Mouse (Mus musculus) stomach, postnatal 0 days (tissue): ENCODE data around the gene Tie1. TPM values are rescaled to one million over a fixed set of nuclear protein-coding genes. Genes with fewer than 3 reads are reported as not detected.

Experiments used
- ATAC-seq: fragments of 200-750 bp; cut with Nextera tagmentation; 2 replicates; pipeline ENCODE4 v1.8.0; 2017; ENCODE audit not compliant: low FRiP score, low TSS enrichment
- DNase-seq: peaks from one replicate; pipeline ENCODE4 v3.0.0-alpha.2; 2016; ENCODE audit warnings: low spot score
- H3K27ac ChIP-seq: fragments of 300-500 bp; sonication (generic); replicated peaks from 2 replicates; pipeline ENCODE4 v1.5.1; 2014; ENCODE audit warnings: mild to moderate bottlenecking, control low read depth
- H3K27me3 ChIP-seq: fragments of 300-500 bp; sonication (generic); 2 replicates; pipeline ENCODE4 v1.6.1; 2014; ENCODE audit warnings: low read length; ENCODE audit not compliant: control insufficient read depth, insufficient read depth
- H3K36me3 ChIP-seq: fragments of 300-500 bp; sonication (generic); 2 replicates; pipeline ENCODE4 v1.6.1; 2014; ENCODE audit warnings: low read length, mixed read lengths; ENCODE audit not compliant: control insufficient read depth, insufficient read depth
- H3K4me1 ChIP-seq: fragments of 300-500 bp; sonication (generic); replicated peaks from 2 replicates; pipeline ENCODE4 v1.6.1; 2014; ENCODE audit warnings: antibody characterized with exemption; ENCODE audit not compliant: control insufficient read depth, insufficient read depth
- H3K4me2 ChIP-seq: fragments of 300-500 bp; sonication (generic); replicated peaks from 2 replicates; pipeline ENCODE4 v1.6.1; 2014; ENCODE audit warnings: low read depth, mild to moderate bottlenecking, control low read depth, moderate library complexity
- H3K4me3 ChIP-seq: fragments of 300-500 bp; sonication (generic); 2 replicates; pipeline ENCODE4 v1.5.1; 2014; ENCODE audit warnings: low read depth, low read length, control low read depth
- H3K9ac ChIP-seq: fragments of 300-500 bp; sonication (generic); 2 replicates; pipeline ENCODE4 v1.6.1; 2014; ENCODE audit warnings: mild to moderate bottlenecking, low read length, control low read depth, mixed read lengths
- H3K9me3 ChIP-seq: fragments of 300-500 bp; sonication (generic); 2 replicates; pipeline ENCODE4 v1.6.1; 2016; ENCODE audit warnings: low read length; ENCODE audit not compliant: control insufficient read depth
- CTCF ChIP-seq: IDR thresholded peaks from 2 replicates; pipeline ENCODE4 v1.5.1; 2016; ENCODE audit warnings: antibody characterized with exemption, low read depth, mild to moderate bottlenecking, moderate library complexity
- EP300 ChIP-seq: optimal IDR thresholded peaks from 2 replicates; pipeline ENCODE3; 2016; ENCODE audit warnings: antibody characterized with exemption
- WGBS: fragments of 180-500 bp; shearing (Covaris S2); extraction: QIAGEN DNeasy Blood & Tissue Kit; methylation state at CpG from one replicate; pipeline ENCODE4 v1.1.7; 2014; 5-methylcytosine and 5-hydroxymethylcytosine counted together
- polyA plus RNA-seq: library from polyadenylated mRNA; unstranded; fragments of >200 nt; fragmentation: Nextera tagmentation; extraction: Ambion mirVana; gene quantifications from 2 replicates; pipeline ENCODE4 v1.2.1, GENCODE M21; 2015

The Tie1 gene
- polyA plus RNA-seq, 1 experiment from 2014 or later: 9.2 TPM

- H3K36me3 ChIP-seq: no peaks in the 10 kb centered on the region
- DNase-seq (no peak), ATAC-seq (no peak)
- no peak overlapping the region for H3K4me2 ChIP-seq
- TF ChIP-seq EP300 (no peak), CTCF (no peak)
- H3K4me1 ChIP-seq: no peaks in the 10 kb centered on the region
- H3K9ac ChIP-seq: no peak overlapping the region
- no peaks in the 10 kb centered on the region for H3K27me3 ChIP-seq
- no peaks in the 10 kb centered on the region for H3K9me3 ChIP-seq
- 57% methylated on average over 10 of the region's 10 CpGs for WGBS
- H3K4me3 ChIP-seq: no peak overlapping the region
- peak overlapping the region; percentile 31; the same call in 1 of the 2 replicates for H3K27ac ChIP-seq
Measured at GRCm38 (mm10) chr4:118445088-118445487, 44.8 kb downstream of the Tie1 start.

DNA sequence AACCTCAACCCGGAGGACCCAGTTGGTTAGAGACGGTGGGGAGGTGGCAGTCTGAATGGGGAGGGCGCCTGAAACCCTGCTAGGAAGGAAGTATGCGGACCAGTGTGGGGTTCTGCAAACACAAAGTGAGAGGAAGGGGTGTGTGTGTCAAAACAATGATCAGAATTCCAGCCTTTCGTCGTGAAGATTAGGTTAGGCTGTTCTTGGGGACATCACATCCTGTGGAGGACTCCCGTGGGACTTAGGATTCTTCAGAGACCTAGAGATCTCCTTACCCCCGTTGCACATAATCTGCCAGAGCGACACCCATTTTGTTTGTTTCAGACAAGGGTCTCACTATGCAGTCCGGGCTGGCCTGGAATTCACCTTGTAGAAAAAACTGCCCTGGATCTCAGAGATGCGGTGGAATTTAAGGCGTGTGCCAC is 52.0 kb downstream of the Tie1 start:
- Histone ChIP-seq H3K9ac (peak overlapping the region; percentile 64), H3K4me3 (peak overlapping the region; percentile 52), H3K4me1 (peaks cover 7% of the 10 kb centered on the region; the same call in 1 of the 2 replicates), H3K27me3 (no peaks in the 10 kb centered on the region), H3K36me3 (no peaks in the 10 kb centered on the region; the same call in 1 of the 2 replicates), H3K4me2 (peak overlapping the region; percentile 55), H3K27ac (peak overlapping the region; percentile 88), H3K9me3 (no peaks in the 10 kb centered on the region)
- no peak for TF ChIP-seq EP300
- TF ChIP-seq CTCF: no peak
- WGBS: 5% methylated on average over 12 of the region's 12 CpGs
- ATAC-seq (no peak), DNase-seq (no peak)

GRCm38 (mm10) chr4:118436820-118437603 is 52.8 kb downstream of the Tie1 start, which contains the start of gene Cdc20:
TSS of gene Cdc20 (minus strand) at chr4:118437352.
- no peaks in the 10 kb centered on the region for H3K27me3 ChIP-seq
- peak within 1 kb of the TSS; percentile 90 for H3K4me2 ChIP-seq
- peak; percentile 4; the same call in 1 of the 2 replicates for TF ChIP-seq CTCF
- peak; percentile 90 for TF ChIP-seq EP300

DNA sequence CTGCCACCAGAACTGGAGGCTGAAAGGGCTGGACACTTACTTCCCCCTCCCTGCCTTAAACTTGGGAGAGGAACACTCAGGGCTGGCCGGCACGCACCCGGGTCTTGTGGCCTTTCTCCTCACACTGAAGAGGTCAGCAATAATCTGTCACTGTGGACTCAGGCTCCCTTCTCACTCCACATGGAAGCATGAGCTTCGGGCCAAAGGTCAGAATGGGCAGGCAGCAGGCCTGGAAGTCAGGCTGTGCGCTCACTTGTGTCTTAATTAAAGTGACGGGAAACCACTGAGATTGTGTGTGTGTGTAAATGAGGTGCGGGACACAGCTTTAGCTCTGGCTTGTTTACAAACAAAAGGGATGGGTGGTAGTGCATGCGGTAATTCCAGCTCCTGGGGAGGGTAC is 57.5 kb downstream of the Tie1 start:
- Histone ChIP-seq H3K27ac (no peak overlapping the region), H3K4me1 (peaks cover 11% of the 10 kb centered on the region), H3K27me3 (no peaks in the 10 kb centered on the region), H3K9me3 (no peaks in the 10 kb centered on the region), H3K4me3 (no peak overlapping the region), H3K9ac (no peak overlapping the region), H3K4me2 (no peak overlapping the region), H3K36me3 (peaks cover 15% of the 10 kb centered on the region)
- no peak for TF ChIP-seq CTCF
- TF ChIP-seq EP300: no peak
- 72% methylated on average over 8 of the region's 8 CpGs for WGBS
- no peak for DNase-seq
- no peak for ATAC-seq

More at GRCm38 (mm10) chr4:118436820-118437603, 52.8 kb downstream of the Tie1 start, which contains the start of gene Cdc20:
- ATAC-seq (peak; percentile 96), DNase-seq (peak; percentile 91)
- H3K9me3 ChIP-seq: no peaks in the 10 kb centered on the region
- under 1% methylated on average over 65 of the region's 67 CpGs for WGBS
- peak within 1 kb of the TSS; percentile 52 for H3K4me3 ChIP-seq
- peaks cover 7% of the 10 kb centered on the region; the same call in 1 of the 2 replicates for H3K4me1 ChIP-seq
- H3K27ac ChIP-seq: peak within 1 kb of the TSS; percentile 88
- peak within 1 kb of the TSS; percentile 73 for H3K9ac ChIP-seq
- peaks cover 7% of the 10 kb centered on the region for H3K36me3 ChIP-seq

DNA sequence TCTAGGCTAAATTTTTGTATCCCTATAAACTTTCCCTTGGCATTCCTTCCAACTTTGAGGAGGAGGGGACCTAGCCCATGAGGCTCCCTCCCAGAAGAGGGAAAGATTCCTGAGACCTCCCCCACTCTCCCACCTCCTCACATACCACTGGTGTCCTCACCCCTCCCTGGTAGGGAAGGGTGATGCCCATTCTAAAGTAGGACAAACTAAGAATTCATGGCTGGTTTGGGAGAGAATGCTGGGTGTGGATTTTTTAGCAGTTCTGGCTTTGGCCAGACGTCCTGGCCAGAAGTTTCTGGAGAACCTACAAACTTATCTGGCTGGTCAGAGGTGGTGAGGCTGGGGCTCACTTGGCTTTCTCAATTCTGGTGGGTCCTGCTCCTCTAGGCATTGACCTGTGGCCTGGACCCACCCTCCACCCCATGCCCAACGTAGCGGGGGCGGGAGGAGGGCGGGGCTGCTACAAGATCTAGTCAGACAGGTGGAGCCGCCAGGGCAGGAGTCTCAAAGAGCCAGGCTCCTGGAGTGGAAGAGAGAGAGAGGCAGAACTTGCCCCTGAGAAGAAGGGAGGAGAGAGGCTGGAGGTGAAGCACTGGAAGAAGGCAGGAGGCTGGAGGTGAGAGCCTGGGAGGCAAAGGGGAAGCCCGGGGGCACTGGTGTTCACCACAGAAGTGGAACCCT is 60.5 kb downstream of the Tie1 start:
- DNase-seq: peak; percentile 70

More for the DNA sequence above, 60.5 kb downstream of the Tie1 start:
- Histone ChIP-seq H3K4me2 (peak overlapping the region; percentile 91), H3K4me3 (peak overlapping the region; percentile 77), H3K27ac (peak overlapping the region; percentile 94), H3K27me3 (no peaks in the 10 kb centered on the region), H3K9me3 (no peaks in the 10 kb centered on the region), H3K9ac (peak overlapping the region; percentile 84), H3K4me1 (peaks cover 4% of the 10 kb centered on the region), H3K36me3 (peaks cover 15% of the 10 kb centered on the region)
- 37% methylated on average over 6 of the region's 7 CpGs for WGBS
- no peak for TF ChIP-seq EP300
- TF ChIP-seq CTCF: no peak
- no peak for ATAC-seq
